Mouse (Mus musculus): ENCODE measurements around the gene Elovl5.

Elovl5 gene

DNA sequence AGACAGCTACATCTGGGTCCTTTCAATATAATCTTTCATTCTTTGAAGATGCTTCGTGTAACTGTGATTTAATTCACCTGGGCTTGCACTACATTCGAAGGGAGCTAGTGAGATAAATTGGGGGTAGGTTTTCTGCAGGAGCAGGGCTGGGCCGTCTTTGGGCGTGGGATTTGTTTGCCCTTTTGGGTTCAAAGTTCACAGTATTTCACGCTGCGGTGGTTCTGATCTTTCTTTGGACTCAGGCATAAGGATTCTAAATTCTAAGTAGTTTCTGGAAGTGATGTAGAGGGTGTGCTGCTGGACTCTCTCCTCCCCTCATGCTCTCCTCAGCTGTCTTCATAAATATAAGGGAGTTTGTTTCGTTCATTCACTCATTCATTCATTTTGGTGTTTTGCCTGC, 34.8 kb downstream of the Elovl5 start:
- intact Hi-C loops (cut with DNase I) = no loop called here

DNA sequence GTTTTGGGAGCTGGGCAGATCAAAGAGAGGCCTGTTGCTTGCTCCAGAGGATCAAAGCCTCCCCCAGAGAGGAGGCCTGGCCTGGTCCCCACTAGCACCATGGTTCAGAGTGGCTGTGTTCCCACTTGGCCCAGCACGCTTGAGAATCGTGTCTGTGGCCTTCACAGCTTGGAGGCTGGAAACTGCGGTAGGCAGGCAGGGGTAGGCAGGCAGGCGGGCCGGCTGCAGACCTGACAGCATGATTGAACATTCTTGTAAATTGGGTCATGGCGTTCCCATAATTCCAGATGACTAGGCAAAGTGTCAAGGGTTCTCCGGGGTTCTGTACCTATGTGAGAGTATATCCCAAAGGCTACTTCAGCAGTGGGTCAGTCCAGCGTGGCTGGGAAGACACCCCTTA, 35.9 kb downstream of the Elovl5 start:
- intact Hi-C loops (cut with DNase I) = no loop called here

GRCm38 (mm10) chr9:77954496-77954895, 37.3 kb downstream of the Elovl5 start:
- intact Hi-C loops (cut with DNase I) = no loop called here

DNA sequence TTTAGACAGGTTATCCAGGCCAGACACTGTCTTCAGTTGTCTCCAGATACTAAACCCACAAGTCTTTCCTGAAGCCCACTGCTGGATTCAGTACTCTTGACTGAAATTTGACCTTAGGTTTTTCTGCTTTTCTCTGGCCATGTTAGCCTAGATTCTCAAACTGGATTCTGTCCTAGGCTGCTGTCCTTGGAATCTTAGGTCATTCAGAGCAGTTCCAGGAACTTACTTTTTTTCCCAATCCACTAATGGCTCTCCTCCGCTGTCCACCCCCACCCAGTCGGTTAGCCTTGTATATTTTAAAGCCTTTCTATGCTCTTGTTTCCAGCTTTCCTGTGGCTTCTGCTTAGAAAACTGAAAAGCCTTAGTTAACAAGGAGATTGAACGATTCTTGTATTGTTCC, 37.8 kb downstream of the Elovl5 start:
- intact Hi-C loops (cut with DNase I) = loop anchor here (5.0 kb wide), 1 partner anchor 33 kb away; no protein-coding TSS in a partner anchor

GRCm38 (mm10) chr9:77955511-77955910, 38.3 kb downstream of the Elovl5 start:
- intact Hi-C loops (cut with DNase I) = loop anchor here (5.0 kb wide), 1 partner anchor 33 kb away; no protein-coding TSS in a partner anchor

DNA sequence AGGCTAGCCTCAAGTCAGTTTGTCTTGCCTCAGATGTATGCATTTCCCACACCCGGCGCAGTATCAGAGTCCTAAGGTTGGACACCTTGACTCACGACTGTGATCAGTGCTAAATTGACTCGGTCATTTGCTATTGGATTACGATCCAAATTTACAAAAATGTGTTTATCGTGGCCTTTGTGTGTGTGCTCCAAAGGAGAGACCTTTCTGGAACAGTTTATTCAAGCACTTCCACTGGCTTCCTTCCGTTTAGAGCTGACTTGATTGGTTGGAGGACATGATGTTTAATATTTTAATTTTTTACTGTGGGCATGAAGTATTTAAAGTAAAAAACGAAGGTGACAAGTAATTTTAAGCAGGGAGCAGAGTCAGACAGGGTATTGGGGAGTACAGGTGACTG, 38.8 kb downstream of the Elovl5 start:
- intact Hi-C loops (cut with DNase I) = loop anchor here (5.0 kb wide), 1 partner anchor 34 kb away; no protein-coding TSS in a partner anchor

DNA sequence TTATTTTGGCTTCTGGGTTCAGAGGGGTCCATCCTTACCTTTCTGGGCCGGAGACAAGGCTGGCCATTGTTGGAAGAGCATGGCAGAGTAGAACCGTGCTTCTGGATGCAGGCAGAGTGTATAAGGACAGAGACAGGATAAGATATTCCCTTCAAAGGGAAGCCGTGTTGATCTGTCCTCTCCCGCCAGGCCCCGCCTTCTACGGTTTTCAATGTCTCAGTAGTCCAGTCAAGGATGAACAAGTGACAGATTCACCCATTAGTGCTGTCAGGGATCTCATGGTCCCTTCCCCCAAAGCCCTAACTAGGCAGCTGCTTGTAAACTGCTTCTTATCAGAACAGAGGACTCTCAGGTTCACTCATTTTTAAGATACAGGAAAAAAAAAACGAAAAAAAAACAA, 41.2 kb downstream of the Elovl5 start:
- intact Hi-C loops (cut with DNase I) = loop anchor here (5.0 kb wide), 1 partner anchor 36 kb away; no protein-coding TSS in a partner anchor

DNA sequence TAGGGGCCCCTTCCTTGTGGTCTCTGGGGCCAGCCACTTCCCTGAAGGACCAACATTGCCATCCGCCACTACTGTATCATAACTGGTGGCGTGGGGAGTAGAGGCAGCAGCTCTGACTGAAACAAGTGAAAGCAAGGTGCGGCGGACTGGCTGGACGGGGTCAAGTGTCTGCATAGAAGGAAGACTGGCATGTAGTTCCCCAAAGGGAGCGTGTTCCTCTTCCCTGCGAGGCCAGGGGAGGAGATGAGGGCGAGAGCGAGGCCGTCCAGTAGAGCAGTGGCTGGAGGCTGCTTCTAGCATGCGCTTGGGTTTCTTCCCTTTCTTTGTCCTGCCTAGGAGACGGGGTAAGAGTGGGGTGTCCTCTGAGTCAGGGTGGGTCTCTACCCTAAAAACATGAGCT, 42.6 kb downstream of the Elovl5 start:
- intact Hi-C loops (cut with DNase I) = loop anchor here (5.0 kb wide), 1 partner anchor 37 kb away; no protein-coding TSS in a partner anchor

GRCm38 (mm10) chr9:77961350-77961749, 44.2 kb downstream of the Elovl5 start:
- intact Hi-C loops (cut with DNase I) = no loop called here

DNA sequence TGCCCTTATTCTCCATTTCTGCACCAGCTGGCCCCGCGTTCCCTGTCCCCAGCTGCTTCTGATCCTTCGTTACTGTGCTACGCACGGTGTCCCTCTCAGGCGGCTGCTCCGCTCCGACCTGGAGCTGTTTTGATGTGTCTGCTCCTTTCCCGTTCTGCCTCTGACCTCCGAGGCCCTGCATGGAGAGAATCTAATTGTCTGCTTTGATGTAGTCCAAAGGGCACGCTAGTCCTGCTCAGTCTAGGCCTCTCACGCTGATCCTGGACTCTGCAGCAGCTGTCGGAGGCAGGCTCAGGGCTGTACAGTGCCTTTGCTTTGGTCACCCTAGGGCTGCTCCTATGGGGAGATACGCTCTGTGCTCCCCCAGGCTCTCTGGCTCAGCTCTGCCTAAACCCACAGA, 46.9 kb downstream of the Elovl5 start:
- intact Hi-C loops (cut with DNase I) = no loop called here

- intact Hi-C loops (cut with DNase I) = loop anchor here (5.0 kb wide), 1 partner anchor 37 kb away; no protein-coding TSS in a partner anchor
Measured at GRCm38 (mm10) chr9:77965287-77965686, 48.1 kb downstream of the Elovl5 start.

DNA sequence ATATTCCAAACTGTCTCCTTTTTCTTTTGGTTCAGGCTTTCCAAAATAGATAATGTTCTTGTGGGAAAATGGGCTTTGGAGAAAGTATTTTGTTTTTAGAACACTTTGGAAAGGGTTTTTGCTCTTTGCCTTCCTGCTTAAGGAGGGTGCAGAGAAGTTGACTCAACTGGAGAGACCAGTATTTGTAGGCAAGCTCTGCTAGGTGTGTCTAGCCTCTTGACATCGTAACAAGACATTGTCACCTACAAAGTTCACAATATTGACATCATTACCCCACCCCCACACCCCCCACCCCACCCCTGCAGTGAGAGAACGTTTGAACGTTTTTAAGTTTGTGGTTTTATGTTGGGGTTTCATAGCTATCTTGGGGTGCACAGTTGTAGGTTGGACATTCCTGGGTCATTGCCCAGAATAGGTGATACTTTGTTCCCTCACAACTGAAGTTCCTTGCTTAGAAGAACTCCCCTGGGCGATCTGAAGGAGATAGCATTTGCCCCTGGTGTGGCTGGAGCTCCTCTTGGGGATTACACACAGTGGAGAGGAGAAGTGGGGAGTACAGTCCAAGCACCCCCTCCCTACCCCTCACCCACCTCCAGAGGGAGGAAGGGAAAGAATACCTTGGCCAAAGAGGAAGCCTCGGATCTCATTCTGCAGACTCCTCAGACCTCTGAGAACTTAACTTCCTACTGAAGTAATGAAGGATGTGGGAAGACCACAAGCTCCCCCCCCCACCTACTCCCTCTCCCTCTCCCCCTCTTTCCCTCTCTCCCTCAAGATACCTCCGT, 48.8 kb downstream of the Elovl5 start:
- intact Hi-C loops (cut with DNase I) = loop anchor here (5.0 kb wide), 1 partner anchor 36 kb away; no protein-coding TSS in a partner anchor

- intact Hi-C loops (cut with DNase I) = loop anchor here (5.0 kb wide), 1 partner anchor 35 kb away; no protein-coding TSS in a partner anchor
Measured at GRCm38 (mm10) chr9:77966861-77967260, 49.7 kb downstream of the Elovl5 start.

- intact Hi-C loops (cut with DNase I) = loop anchor here (5.0 kb wide), 1 partner anchor 35 kb away; no protein-coding TSS in a partner anchor
Measured at GRCm38 (mm10) chr9:77967584-77968163, 50.5 kb downstream of the Elovl5 start.

GRCm38 (mm10) chr9:77969192-77969953, 52.2 kb downstream of the Elovl5 start:
- intact Hi-C loops (cut with DNase I) = loop anchor here (5.0 kb wide), 1 partner anchor 33 kb away; no protein-coding TSS in a partner anchor

DNA sequence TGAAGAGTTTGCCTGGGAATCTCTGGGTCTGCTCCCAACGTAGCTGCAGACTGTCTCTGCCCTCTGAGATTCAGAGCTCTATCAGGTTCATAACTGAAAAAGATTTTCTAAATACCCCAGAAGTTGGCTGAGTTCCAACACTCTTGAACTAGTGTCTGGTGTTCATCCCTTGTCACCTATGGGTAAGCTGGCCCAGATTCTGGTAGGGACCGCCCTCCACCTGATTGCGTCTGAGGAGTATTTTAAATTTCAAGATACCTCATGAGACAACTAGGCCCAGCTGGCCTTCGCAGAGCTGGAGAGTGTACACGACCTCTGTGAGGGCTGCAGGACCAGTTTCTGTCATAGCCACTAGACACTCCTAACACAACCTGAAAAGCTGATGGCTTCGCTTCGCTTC, 61.8 kb downstream of the Elovl5 start:
- intact Hi-C loops (cut with DNase I) = no loop called here

DNA sequence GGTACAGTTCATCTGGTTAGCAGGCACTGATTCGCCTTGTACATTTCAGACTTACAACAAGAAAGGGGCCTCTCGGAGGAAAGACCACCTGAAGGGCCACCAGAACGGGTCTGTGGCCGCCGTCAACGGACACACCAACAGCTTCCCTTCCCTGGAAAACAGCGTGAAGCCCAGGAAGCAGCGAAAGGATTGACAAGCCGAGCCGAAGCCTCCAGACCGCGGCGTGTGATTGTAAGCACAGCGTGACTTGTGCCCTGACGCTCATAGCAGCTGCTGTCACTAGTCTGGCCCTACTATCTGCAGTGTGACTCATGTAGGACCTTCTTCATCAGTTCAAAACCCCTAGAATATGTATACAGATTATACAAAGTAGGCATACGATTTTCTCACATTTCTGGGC, 65.5 kb downstream of the Elovl5 start:
- intact Hi-C loops (cut with DNase I) = no loop called here

DNA sequence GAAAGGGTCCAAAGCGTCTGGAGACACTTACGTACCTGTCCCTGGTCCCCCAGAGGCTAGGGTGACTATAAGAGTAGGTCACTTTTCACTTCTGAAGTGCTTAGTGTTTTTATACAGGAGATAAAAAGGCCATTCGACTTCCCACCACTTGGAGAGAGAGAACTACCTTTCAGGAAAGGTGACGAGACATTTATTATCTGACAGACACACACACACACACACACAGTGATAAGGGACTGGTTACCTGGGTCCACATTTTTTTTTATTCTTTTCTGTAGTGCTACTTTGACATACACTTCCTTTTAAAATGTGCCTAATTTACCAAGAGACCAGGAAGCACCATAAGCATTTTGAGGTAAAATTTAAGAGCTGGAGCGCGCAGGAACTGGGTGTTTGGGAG, 66.4 kb downstream of the Elovl5 start:
- intact Hi-C loops (cut with DNase I) = no loop called here

GRCm38 (mm10) chr9:77986153-77986795, 69.1 kb downstream of the Elovl5 start:
- intact Hi-C loops (cut with DNase I) = no loop called here

- intact Hi-C loops (cut with DNase I) = no loop called here
Measured at GRCm38 (mm10) chr9:77989626-77990025, 72.5 kb downstream of the Elovl5 start.

GRCm38 (mm10) chr9:77990278-77990677, 73.1 kb downstream of the Elovl5 start:
- intact Hi-C loops (cut with DNase I) = no loop called here
